Mouse (Mus musculus): ENCODE results near the gene Epha8. TPM values are rescaled to one million over a fixed set of nuclear protein-coding genes. Genes with fewer than 3 reads are reported as not detected.

The Epha8 gene
- polyA plus RNA-seq (2014; fragmentation: Nextera tagmentation; extraction: Ambion mirVana), result 0.62 TPM in 2 replicates

- 1% methylated on average over 61 of the region's 75 CpGs for WGBS
- peaks cover 88% of the 10 kb centered on the region for H3K27me3 ChIP-seq (ENCODE audit: insufficient read depth, low read length)
- H3K27ac ChIP-seq (ENCODE audit: low read depth), result no peak within 1 kb of the TSS
- H3K4me3 ChIP-seq (ENCODE audit: low read depth, low read length), result peak within 1 kb of the TSS; percentile 35
- H3K4me1 ChIP-seq (ENCODE audit: insufficient read depth), result peaks cover 10% of the 10 kb centered on the region
- DNase-seq (peak; percentile 10), ATAC-seq (ENCODE audit: insufficient read depth) (no peak)
- no peaks in the 10 kb centered on the region for H3K9me3 ChIP-seq (ENCODE audit: low read depth, low read length)
- peak within 1 kb of the TSS; percentile 32; the same call in 1 of the 2 replicates for H3K9ac ChIP-seq
- peak within 1 kb of the TSS; percentile 79 for H3K4me2 ChIP-seq
- no peaks in the 10 kb centered on the region for H3K36me3 ChIP-seq (ENCODE audit: insufficient read depth)
- TF ChIP-seq CTCF (IDR thresholded peaks at IDR 0.05; ENCODE audit: low read depth), result no peak
These were observed at the start of gene Epha8 for GRCm38 (mm10) chr4:136956751-136957446. TSS of gene Epha8 (minus strand) at chr4:136956816.

GRCm38 (mm10) chr4:137001825-137002224 lies 45.2 kb upstream of the Epha8 start:
- DNase-seq, result peak; percentile 9
- 56% methylated on average over 3 of the region's 3 CpGs for WGBS
- Histone ChIP-seq H3K9ac (no peak overlapping the region), H3K4me1 (ENCODE audit: insufficient read depth) (no peaks in the 10 kb centered on the region), H3K4me3 (ENCODE audit: low read depth, low read length) (no peak overlapping the region), H3K9me3 (ENCODE audit: low read depth, low read length) (no peaks in the 10 kb centered on the region), H3K4me2 (no peak overlapping the region), H3K27ac (ENCODE audit: low read depth) (no peak overlapping the region), H3K36me3 (ENCODE audit: insufficient read depth) (peaks cover 29% of the 10 kb centered on the region), H3K27me3 (ENCODE audit: insufficient read depth, low read length) (no peaks in the 10 kb centered on the region)
- no peak for ATAC-seq (ENCODE audit: insufficient read depth)
- TF ChIP-seq CTCF (IDR thresholded peaks at IDR 0.05; ENCODE audit: low read depth), result no peak

GRCm38 (mm10) chr4:137001020-137001419 lies 44.4 kb upstream of the Epha8 start:
- 86% methylated on average over 7 of the region's 7 CpGs for WGBS
- Histone ChIP-seq H3K36me3 (ENCODE audit: insufficient read depth) (peaks cover 35% of the 10 kb centered on the region), H3K4me2 (no peak overlapping the region), H3K27ac (ENCODE audit: low read depth) (no peak overlapping the region), H3K9me3 (ENCODE audit: low read depth, low read length) (no peaks in the 10 kb centered on the region), H3K4me3 (ENCODE audit: low read depth, low read length) (no peak overlapping the region), H3K9ac (no peak overlapping the region), H3K4me1 (ENCODE audit: insufficient read depth) (no peaks in the 10 kb centered on the region), H3K27me3 (ENCODE audit: insufficient read depth, low read length) (no peaks in the 10 kb centered on the region)
- TF ChIP-seq CTCF (IDR thresholded peaks at IDR 0.05; ENCODE audit: low read depth), result no peak
- DNase-seq (no peak), ATAC-seq (ENCODE audit: insufficient read depth) (no peak)

- ATAC-seq (ENCODE audit: insufficient read depth) (no peak), DNase-seq (no peak)
- no peak overlapping the region for H3K4me2 ChIP-seq
- H3K4me3 ChIP-seq (ENCODE audit: low read depth, low read length), result no peak overlapping the region
- no peak overlapping the region for H3K27ac ChIP-seq (ENCODE audit: low read depth)
- peaks cover 57% of the 10 kb centered on the region for H3K36me3 ChIP-seq (ENCODE audit: insufficient read depth)
- no peaks in the 10 kb centered on the region for H3K4me1 ChIP-seq (ENCODE audit: insufficient read depth)
- no peak for TF ChIP-seq CTCF (IDR thresholded peaks at IDR 0.05; ENCODE audit: low read depth)
- no peak overlapping the region for H3K9ac ChIP-seq
- no peaks in the 10 kb centered on the region for H3K9me3 ChIP-seq (ENCODE audit: low read depth, low read length)
- no peaks in the 10 kb centered on the region for H3K27me3 ChIP-seq (ENCODE audit: insufficient read depth, low read length)
- 79% methylated on average over 7 of the region's 7 CpGs for WGBS
These were observed 41.8 kb upstream of the Epha8 start for GRCm38 (mm10) chr4:136998371-136998770.

- no peak for DNase-seq
- Histone ChIP-seq H3K4me1 (ENCODE audit: insufficient read depth) (no peaks in the 10 kb centered on the region), H3K4me3 (ENCODE audit: low read depth, low read length) (no peak overlapping the region), H3K9me3 (ENCODE audit: low read depth, low read length) (no peaks in the 10 kb centered on the region), H3K9ac (no peak overlapping the region), H3K36me3 (ENCODE audit: insufficient read depth) (peaks cover 62% of the 10 kb centered on the region), H3K27ac (ENCODE audit: low read depth) (no peak overlapping the region), H3K4me2 (no peak overlapping the region), H3K27me3 (ENCODE audit: insufficient read depth, low read length) (no peaks in the 10 kb centered on the region)
- TF ChIP-seq CTCF (IDR thresholded peaks at IDR 0.05; ENCODE audit: low read depth), result no peak
- 84% methylated on average over 12 of the region's 12 CpGs for WGBS
- ATAC-seq (ENCODE audit: insufficient read depth), result no peak
These were observed 41.2 kb upstream of the Epha8 start for GRCm38 (mm10) chr4:136997723-136998345.

- Histone ChIP-seq H3K36me3 (ENCODE audit: insufficient read depth) (peaks cover 62% of the 10 kb centered on the region), H3K4me2 (no peak overlapping the region), H3K27me3 (ENCODE audit: insufficient read depth, low read length) (no peaks in the 10 kb centered on the region), H3K4me1 (ENCODE audit: insufficient read depth) (no peaks in the 10 kb centered on the region), H3K4me3 (ENCODE audit: low read depth, low read length) (no peak overlapping the region), H3K27ac (ENCODE audit: low read depth) (no peak overlapping the region), H3K9me3 (ENCODE audit: low read depth, low read length) (no peaks in the 10 kb centered on the region), H3K9ac (no peak overlapping the region)
- WGBS, result 69% methylated on average over 7 of the region's 7 CpGs
- ATAC-seq (ENCODE audit: insufficient read depth) (no peak), DNase-seq (no peak)
- TF ChIP-seq CTCF (IDR thresholded peaks at IDR 0.05; ENCODE audit: low read depth), result no peak
These were observed 40.3 kb upstream of the Epha8 start for GRCm38 (mm10) chr4:136996933-136997332.

- Histone ChIP-seq H3K27me3 (ENCODE audit: insufficient read depth, low read length) (no peaks in the 10 kb centered on the region), H3K4me3 (ENCODE audit: low read depth, low read length) (no peak overlapping the region), H3K4me2 (no peak overlapping the region), H3K4me1 (ENCODE audit: insufficient read depth) (no peaks in the 10 kb centered on the region), H3K9me3 (ENCODE audit: low read depth, low read length) (no peaks in the 10 kb centered on the region), H3K9ac (no peak overlapping the region), H3K36me3 (ENCODE audit: insufficient read depth) (peaks cover 61% of the 10 kb centered on the region), H3K27ac (ENCODE audit: low read depth) (no peak overlapping the region)
- no peak for DNase-seq
- WGBS, result 83% methylated on average over 14 of the region's 14 CpGs
- ATAC-seq (ENCODE audit: insufficient read depth), result no peak
- no peak for TF ChIP-seq CTCF (IDR thresholded peaks at IDR 0.05; ENCODE audit: low read depth)
These were observed 38.7 kb upstream of the Epha8 start for GRCm38 (mm10) chr4:136995361-136995760.
